Mouse (Mus musculus) midbrain, postnatal 0 days (tissue): ENCODE data around the gene 1700029I15Rik. TPM values are rescaled to one million over a fixed set of nuclear protein-coding genes. Genes with fewer than 3 reads are reported as not detected.
A peak's percentile ranks its signal among the peaks of the same experiment; 100 is the strongest.

Experiments
- ATAC-seq: fragments of 200-750 bp; cut with Nextera tagmentation; 2 replicates; pipeline ENCODE4 v1.8.0; 2017; ENCODE audit warnings: moderate number of reproducible peaks, mild to moderate bottlenecking, moderate TSS enrichment, moderate library complexity; ENCODE audit not compliant: low FRiP score
- DNase-seq: peaks from one replicate; pipeline ENCODE4 v3.0.0-alpha.2; 2015; ENCODE audit warnings: low spot score
- H3K27ac ChIP-seq: fragments of 300-500 bp; sonication (generic); 2 replicates; pipeline ENCODE4 v1.5.1; 2014; ENCODE audit warnings: low read depth, mild to moderate bottlenecking, low read length, mixed read lengths
- H3K27me3 ChIP-seq: fragments of 300-500 bp; sonication (generic); 2 replicates; pipeline ENCODE4 v1.6.1; 2014; ENCODE audit warnings: low read length, control low read depth, mixed read lengths; ENCODE audit not compliant: insufficient read depth
- H3K36me3 ChIP-seq: fragments of 300-500 bp; sonication (generic); 2 replicates; pipeline ENCODE4 v1.6.1; 2014; ENCODE audit warnings: low read length, control low read depth, mixed read lengths; ENCODE audit not compliant: insufficient read depth
- H3K4me1 ChIP-seq: fragments of 300-500 bp; sonication (generic); 2 replicates; pipeline ENCODE4 v1.6.1; 2014; ENCODE audit warnings: mild to moderate bottlenecking, control low read depth, antibody characterized with exemption, low read length, mixed read lengths; ENCODE audit not compliant: insufficient read depth
- H3K4me2 ChIP-seq: fragments of 300-500 bp; sonication (generic); 2 replicates; pipeline ENCODE4 v1.6.1; 2014; ENCODE audit warnings: low read depth, mild to moderate bottlenecking, low read length, mixed read lengths; ENCODE audit not compliant: poor library complexity, severe bottlenecking
- H3K4me3 ChIP-seq: fragments of 300-500 bp; sonication (generic); 2 replicates; pipeline ENCODE4 v1.5.1; 2014; ENCODE audit warnings: low read depth, mild to moderate bottlenecking, low read length, moderate library complexity
- H3K9ac ChIP-seq: fragments of 300-500 bp; sonication (generic); replicated peaks from 2 replicates; pipeline ENCODE4 v1.6.1; 2014; ENCODE audit warnings: mild to moderate bottlenecking, low read length, moderate library complexity, mixed read lengths; ENCODE audit not compliant: poor library complexity, severe bottlenecking
- H3K9me3 ChIP-seq: fragments of 300-500 bp; sonication (generic); 2 replicates; pipeline ENCODE4 v1.6.1; 2016; ENCODE audit warnings: low read length, control low read depth
- CTCF ChIP-seq: IDR thresholded peaks from 2 replicates; pipeline ENCODE4 v1.5.1; 2016; ENCODE audit warnings: antibody characterized with exemption, mild to moderate bottlenecking
- WGBS: fragments of 180-500 bp; shearing (Covaris S2); extraction: QIAGEN DNeasy Blood & Tissue Kit; methylation state at CpG from one replicate; pipeline ENCODE4 v1.1.7; 2014; 5-methylcytosine and 5-hydroxymethylcytosine counted together
- polyA plus RNA-seq: library from polyadenylated mRNA; unstranded; fragments of >200 nt; fragmentation: Nextera tagmentation; extraction: Ambion mirVana; gene quantifications from 2 replicates; pipeline ENCODE4 v1.2.1, GENCODE M21; 2015
- total RNA-seq: library from RNA; depleted of rRNA; stranded (reverse); fragments of >200 nt; gene quantifications from 2 replicates; pipeline ENCODE4 v1.2.3, GENCODE M21; 2014

1700029I15Rik gene
- total and polyA plus RNA-seq, 2 experiments from 2014 or later, result 4.7 to 8.6 TPM

GRCm38 (mm10) chr2:92388891-92389641 lies 6.7 kb downstream of the 1700029I15Rik start:
- Histone ChIP-seq H3K9ac (peak overlapping the region; percentile 89), H3K27ac (peak overlapping the region; percentile 90), H3K9me3 (no peaks in the 10 kb centered on the region), H3K4me1 (peaks cover 16% of the 10 kb centered on the region), H3K4me2 (peak overlapping the region; percentile 85), H3K4me3 (peak overlapping the region; percentile 71), H3K36me3 (peaks cover 36% of the 10 kb centered on the region), H3K27me3 (no peaks in the 10 kb centered on the region)
- DNase-seq (peak; percentile 97), ATAC-seq (peak; percentile 86)
- TF ChIP-seq CTCF, result 0 out of 2 replicates have a peak, but pooled peaks have one; percentile 14
- under 1% methylated on average over 58 of the region's 62 CpGs for WGBS

- no peak for TF ChIP-seq CTCF
- peak overlapping the region; percentile 71 for H3K4me3 ChIP-seq
- ATAC-seq (no peak), DNase-seq (no peak)
- H3K9ac ChIP-seq, result peak overlapping the region; percentile 89
- peaks cover 30% of the 10 kb centered on the region for H3K36me3 ChIP-seq
- H3K27me3 ChIP-seq, result no peaks in the 10 kb centered on the region
- peaks cover 16% of the 10 kb centered on the region for H3K4me1 ChIP-seq
- H3K4me2 ChIP-seq, result peak overlapping the region; percentile 85
- WGBS, result 3% methylated on average over 10 of the region's 10 CpGs
- peak overlapping the region; percentile 90 for H3K27ac ChIP-seq
- no peaks in the 10 kb centered on the region for H3K9me3 ChIP-seq
Measured at GRCm38 (mm10) chr2:92389645-92390044, 7.3 kb downstream of the 1700029I15Rik start.

GRCm38 (mm10) chr2:92390206-92390930 lies 8.0 kb downstream of the 1700029I15Rik start:
- no peak for DNase-seq
- H3K9me3 ChIP-seq, result no peaks in the 10 kb centered on the region
- no peak overlapping the region for H3K9ac ChIP-seq
- no peak for TF ChIP-seq CTCF
- peak overlapping the region; percentile 20; the same call in 1 of the 2 replicates for H3K27ac ChIP-seq
- no peak overlapping the region for H3K4me2 ChIP-seq
- no peak overlapping the region; the same call in 1 of the 2 replicates for H3K4me3 ChIP-seq
- no peak for ATAC-seq
- peaks cover 16% of the 10 kb centered on the region for H3K4me1 ChIP-seq
- WGBS, result 75% methylated on average over 6 of the region's 6 CpGs
- no peaks in the 10 kb centered on the region for H3K27me3 ChIP-seq
- H3K36me3 ChIP-seq, result peaks cover 23% of the 10 kb centered on the region

GRCm38 (mm10) chr2:92391116-92391515 lies 8.8 kb downstream of the 1700029I15Rik start:
- 85% methylated on average over 8 of the region's 8 CpGs for WGBS
- no peak for DNase-seq
- Histone ChIP-seq H3K27me3 (no peaks in the 10 kb centered on the region), H3K4me2 (no peak overlapping the region; the same call in 1 of the 2 replicates), H3K4me1 (peaks cover 16% of the 10 kb centered on the region), H3K4me3 (no peak overlapping the region), H3K36me3 (peaks cover 16% of the 10 kb centered on the region), H3K9me3 (no peaks in the 10 kb centered on the region), H3K9ac (no peak overlapping the region), H3K27ac (no peak overlapping the region)
- ATAC-seq, result no peak
- TF ChIP-seq CTCF, result no peak

- 17% methylated on average over 11 of the region's 11 CpGs for WGBS
- H3K36me3 ChIP-seq, result peaks cover 9% of the 10 kb centered on the region
- no peaks in the 10 kb centered on the region for H3K27me3 ChIP-seq
- H3K4me2 ChIP-seq, result peak overlapping the region; percentile 51
- H3K4me1 ChIP-seq, result peaks cover 16% of the 10 kb centered on the region
- ATAC-seq (0 out of 2 replicates have a peak, but pooled peaks have one; percentile 1), DNase-seq (no peak)
- H3K27ac ChIP-seq, result peak overlapping the region; percentile 73
- no peak for TF ChIP-seq CTCF
- H3K9ac ChIP-seq, result peak overlapping the region; percentile 59
- H3K9me3 ChIP-seq, result no peaks in the 10 kb centered on the region
- H3K4me3 ChIP-seq, result peak overlapping the region; percentile 23
Measured at GRCm38 (mm10) chr2:92391703-92392317, 9.5 kb downstream of the 1700029I15Rik start.
